Mouse (Mus musculus) liver, embryonic 11.5 days (tissue): Measurements from ENCODE around the gene Dnajb3. TPM values are rescaled to one million over a fixed set of nuclear protein-coding genes. Genes with fewer than 3 reads are reported as not detected.

Experiments
- polyA plus RNA-seq: library from polyadenylated mRNA; unstranded; fragments of >200 nt; fragmentation: Nextera tagmentation; extraction: Ambion mirVana; gene quantifications from 2 replicates; pipeline ENCODE4 v1.2.1, GENCODE M21; 2014

Gene Dnajb3
- polyA plus RNA-seq, 1 experiment from 2014 or later, result 7.9 TPM

Other genes with a start within 250 kb of the Dnajb3 start
- 17.9 and 20.5 TPM in 2 replicates for gene Usp40, start 197.2 kb downstream of the Dnajb3 start, polyA plus RNA-seq
- gene Ugt1a10, start 150.4 kb downstream of the Dnajb3 start, polyA plus RNA-seq, result not detected in 2 replicates
- gene Ugt1a9, start 135.0 kb downstream of the Dnajb3 start, polyA plus RNA-seq, result not detected in 2 replicates
- not detected in 2 replicates for gene Ugt1a8, start 118.0 kb downstream of the Dnajb3 start, polyA plus RNA-seq
- 1.6 and 2.8 TPM in 2 replicates for gene Ugt1a7c, start 110.7 kb downstream of the Dnajb3 start, polyA plus RNA-seq
- 0.11 and 0.31 TPM in 2 replicates for gene Ugt1a6b, start 102.5 kb downstream of the Dnajb3 start, polyA plus RNA-seq
- gene Ugt1a6a, start 71.0 kb downstream of the Dnajb3 start, polyA plus RNA-seq, result 0.62 and 0.80 TPM in 2 replicates
- gene Ugt1a5, start 39.8 kb downstream of the Dnajb3 start, polyA plus RNA-seq, result not detected in 2 replicates
- gene Ugt1a2, start 5.2 kb downstream of the Dnajb3 start, polyA plus RNA-seq, result not detected in 2 replicates
- 0.14 TPM in 1 of 2 replicates, not detected in the other for gene Ugt1a1, start 6.2 kb upstream of the Dnajb3 start, polyA plus RNA-seq
- 1.3 and 1.5 TPM in 2 replicates for gene Mroh2a, start 21.2 kb upstream of the Dnajb3 start, polyA plus RNA-seq
- 146 and 168 TPM in 2 replicates for gene Hjurp, start 71.9 kb upstream of the Dnajb3 start, polyA plus RNA-seq
- gene Trpm8, start 71.9 kb upstream of the Dnajb3 start, polyA plus RNA-seq, result not detected in 2 replicates
- gene Spp2, start 201.2 kb upstream of the Dnajb3 start, polyA plus RNA-seq, result 78.7 and 82.3 TPM in 2 replicates